Mouse (Mus musculus) ZHBTc4 (cell line): ENCODE results near the gene Mup8.
"Not testable (repeated sequence)": the region's sequence is repeated elsewhere in the genome, so short reads cannot be mapped to it uniquely, and the experiment has no call there.

ENCODE experiments used
- DNase-seq: peaks from one replicate; pipeline ENCODE4 v3.0.0-alpha.2; 2011; ENCODE audit warnings: low read depth, low spot score

The Mup8 gene

GRCm38 (mm10) chr4:60222499-60222898 lies at the start of gene Mup8:
Gene Mup8, minus strand, starts transcription at chr4:60222599.
- not testable (repeated sequence) for DNase-seq

GRCm38 (mm10) chr4:60265977-60266770 lies 43.8 kb upstream of the Mup8 start:
- not testable (repeated sequence) for DNase-seq

GRCm38 (mm10) chr4:60262706-60263105 lies 40.3 kb upstream of the Mup8 start:
- not testable (repeated sequence) for DNase-seq
